Mouse (Mus musculus): Measurements from ENCODE around the gene Itsn1. TPM values are rescaled to one million over a fixed set of nuclear protein-coding genes. Genes with fewer than 3 reads are reported as not detected.

Itsn1 gene
- total RNA-seq, 2 experiments from 2014 or later = 45.6 to 52.0 TPM

- no peak for DNase-seq
- intact Hi-C loops (cut with DNase I; ENCODE audit: low total_unique reads) = no loop called here
Measured at GRCm38 (mm10) chr16:91795044-91795443, 66.0 kb downstream of the Itsn1 start.

- DNase-seq = no peak
- intact Hi-C loops (cut with DNase I; ENCODE audit: low total_unique reads) = no loop called here
Measured at GRCm38 (mm10) chr16:91795606-91796005, 66.5 kb downstream of the Itsn1 start.

- peak; percentile 35 for DNase-seq
- intact Hi-C loops (cut with DNase I; ENCODE audit: low total_unique reads) = loop anchor here (10.0 kb wide), 1 partner anchor 67 kb away; no protein-coding TSS in a partner anchor
Measured at GRCm38 (mm10) chr16:91801426-91801825, 72.3 kb downstream of the Itsn1 start.

- intact Hi-C loops (cut with DNase I; ENCODE audit: low total_unique reads) = loop anchor here (10.0 kb wide), 1 partner anchor 68 kb away; no protein-coding TSS in a partner anchor
Measured at GRCm38 (mm10) chr16:91802461-91803062, 73.5 kb downstream of the Itsn1 start.

GRCm38 (mm10) chr16:91804418-91804817 is 75.3 kb downstream of the Itsn1 start:
- intact Hi-C loops (cut with DNase I; ENCODE audit: low total_unique reads) = loop anchor here (10.0 kb wide), 1 partner anchor 70 kb away; no protein-coding TSS in a partner anchor
- no peak for DNase-seq

More at GRCm38 (mm10) chr16:91802461-91803062, 73.5 kb downstream of the Itsn1 start:
- DNase-seq = peak; percentile 23

GRCm38 (mm10) chr16:91804831-91805230 is 75.8 kb downstream of the Itsn1 start:
- intact Hi-C loops (cut with DNase I; ENCODE audit: low total_unique reads) = loop anchor here (10.0 kb wide), 1 partner anchor 70 kb away; no protein-coding TSS in a partner anchor
- peak; percentile 59 for DNase-seq

- intact Hi-C loops (cut with DNase I; ENCODE audit: low total_unique reads) = no loop called here
- DNase-seq = no peak
Measured at GRCm38 (mm10) chr16:91810235-91810634, 81.2 kb downstream of the Itsn1 start.

- intact Hi-C loops (cut with DNase I; ENCODE audit: low total_unique reads) = no loop called here
- DNase-seq = no peak
Measured at GRCm38 (mm10) chr16:91811339-91811738, 82.3 kb downstream of the Itsn1 start.

- DNase-seq = no peak
- intact Hi-C loops (cut with DNase I; ENCODE audit: low total_unique reads) = no loop called here
Measured at GRCm38 (mm10) chr16:91811876-91812275, 82.8 kb downstream of the Itsn1 start.

GRCm38 (mm10) chr16:91813543-91813942 is 84.5 kb downstream of the Itsn1 start:
- intact Hi-C loops (cut with DNase I; ENCODE audit: low total_unique reads) = no loop called here
- DNase-seq = no peak

- no peak for DNase-seq
Measured at GRCm38 (mm10) chr16:91815067-91815466, 86.0 kb downstream of the Itsn1 start.

GRCm38 (mm10) chr16:91820299-91820698 is 91.2 kb downstream of the Itsn1 start:
- intact Hi-C loops (cut with DNase I; ENCODE audit: low total_unique reads) = no loop called here
- no peak for DNase-seq

More at GRCm38 (mm10) chr16:91815067-91815466, 86.0 kb downstream of the Itsn1 start:
- intact Hi-C loops (cut with DNase I; ENCODE audit: low total_unique reads) = no loop called here

GRCm38 (mm10) chr16:91822325-91822724 is 93.2 kb downstream of the Itsn1 start:
- intact Hi-C loops (cut with DNase I; ENCODE audit: low total_unique reads) = no loop called here
- DNase-seq = no peak

- no peak for DNase-seq
- intact Hi-C loops (cut with DNase I; ENCODE audit: low total_unique reads) = no loop called here
Measured at GRCm38 (mm10) chr16:91822759-91823158, 93.7 kb downstream of the Itsn1 start.

- no peak for DNase-seq
- intact Hi-C loops (cut with DNase I; ENCODE audit: low total_unique reads) = no loop called here
Measured at GRCm38 (mm10) chr16:91825774-91826325, 96.8 kb downstream of the Itsn1 start.

GRCm38 (mm10) chr16:91826893-91827292 is 97.8 kb downstream of the Itsn1 start:
- intact Hi-C loops (cut with DNase I; ENCODE audit: low total_unique reads) = no loop called here
- DNase-seq = no peak

GRCm38 (mm10) chr16:91827456-91827855 is 98.4 kb downstream of the Itsn1 start:
- DNase-seq = no peak
- intact Hi-C loops (cut with DNase I; ENCODE audit: low total_unique reads) = no loop called here

- no peak for DNase-seq
- intact Hi-C loops (cut with DNase I; ENCODE audit: low total_unique reads) = no loop called here
Measured at GRCm38 (mm10) chr16:91828160-91828559, 99.1 kb downstream of the Itsn1 start.

GRCm38 (mm10) chr16:91828603-91829002 is 99.5 kb downstream of the Itsn1 start:
- no peak for DNase-seq
- intact Hi-C loops (cut with DNase I; ENCODE audit: low total_unique reads) = no loop called here

GRCm38 (mm10) chr16:91829121-91829520 is 100.0 kb downstream of the Itsn1 start:
- no peak for DNase-seq
- intact Hi-C loops (cut with DNase I; ENCODE audit: low total_unique reads) = no loop called here

GRCm38 (mm10) chr16:91830260-91830659 is 101.2 kb downstream of the Itsn1 start:
- no peak for DNase-seq
- intact Hi-C loops (cut with DNase I; ENCODE audit: low total_unique reads) = no loop called here

Measured in gastrocnemius, postnatal 14 days (tissue).